Mouse (Mus musculus) heart, adult 2 months (tissue): ENCODE measurements around the gene Ooep.

Experiments used
- CTCF ChIP-seq: fragments of 200-600 bp; IDR thresholded peaks from 2 replicates; pipeline ENCODE4 v1.8.1; 2022; ENCODE audit warnings: antibody characterized with exemption, mild to moderate bottlenecking, moderate library complexity
- EP300 ChIP-seq: fragments of 200-500 bp; IDR thresholded peaks from 2 replicates; pipeline ENCODE4 v1.6.1; 2011; ENCODE audit warnings: low read depth, low read length, control low read depth; ENCODE audit not compliant: insufficient read depth
- POLR2A ChIP-seq: fragments of 200-500 bp; IDR thresholded peaks from 2 replicates; pipeline ENCODE4 v1.6.1; 2011; ENCODE audit warnings: mild to moderate bottlenecking, low read depth, low read length, control low read depth; ENCODE audit not compliant: insufficient read depth

DNA sequence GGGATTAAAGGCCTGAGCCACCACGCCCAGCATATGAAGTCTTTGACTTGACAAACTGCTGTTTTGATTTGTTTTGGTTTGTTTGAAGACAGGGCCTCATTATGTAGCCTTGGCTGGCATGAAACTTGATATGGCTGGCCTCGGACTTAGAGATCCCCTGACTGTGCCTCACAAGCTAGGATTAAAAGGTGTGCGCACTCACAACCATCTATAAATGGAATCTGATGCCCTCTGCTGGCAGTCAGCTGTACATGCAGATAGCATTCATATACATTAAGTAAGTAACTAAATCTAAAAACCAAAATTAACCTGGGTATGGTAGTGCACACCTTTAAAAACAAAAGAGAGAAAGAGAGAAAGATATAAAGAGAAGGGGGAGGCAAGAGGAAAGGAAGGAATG, 7.4 kb upstream of the Ooep start:
- TF ChIP-seq CTCF: peak; percentile 65
- no peak for TF ChIP-seq POLR2A
- TF ChIP-seq EP300: no peak
